Mouse (Mus musculus): ENCODE measurements around the gene Adad2. TPM values are rescaled to one million over a fixed set of nuclear protein-coding genes. Genes with fewer than 3 reads are reported as not detected.
A peak's percentile ranks its signal among the peaks of the same experiment; 100 is the strongest.

Gene Adad2
- polyA plus RNA-seq (2015; fragmentation: Nextera tagmentation; extraction: Ambion mirVana) = 0.14 and 0.24 TPM in 2 replicates

GRCm38 (mm10) chr8:119612471-119612870 lies at the start of gene Adad2:
Gene Adad2 (plus strand): TSS chr8:119612747.
- WGBS = 83% methylated on average over 26 of the region's 26 CpGs
- no peak within 1 kb of the TSS for H3K27ac ChIP-seq (replicated peaks)

GRCm38 (mm10) chr8:119563849-119564251 lies 48.7 kb upstream of the Adad2 start:
- H3K9me3 ChIP-seq (replicated peaks) = no peaks in the 10 kb centered on the region
- H3K4me2 ChIP-seq (replicated peaks) = no peak overlapping the region
- peaks cover 9% of the 10 kb centered on the region; the same call in 1 of the 2 replicates for H3K4me1 ChIP-seq
- H3K9ac ChIP-seq = no peak overlapping the region
- no peak overlapping the region for H3K4me3 ChIP-seq (replicated peaks)
- no peak overlapping the region for H3K27ac ChIP-seq (replicated peaks)
- 89% methylated on average over 14 of the region's 14 CpGs for WGBS
- ATAC-seq (ENCODE audit: insufficient number of reproducible peaks, low FRiP score, low TSS enrichment, low read depth) = no peak
- H3K27me3 ChIP-seq = no peaks in the 10 kb centered on the region
- H3K36me3 ChIP-seq = peaks cover 47% of the 10 kb centered on the region

More at GRCm38 (mm10) chr8:119612471-119612870, at the start of gene Adad2:
- Histone ChIP-seq H3K36me3 (no peaks in the 10 kb centered on the region), H3K27me3 (peaks cover 5% of the 10 kb centered on the region; the same call in 1 of the 2 replicates), H3K4me3 (replicated peaks) (no peak within 1 kb of the TSS), H3K9me3 (replicated peaks) (no peaks in the 10 kb centered on the region), H3K4me2 (replicated peaks) (no peak within 1 kb of the TSS), H3K9ac (no peak within 1 kb of the TSS), H3K4me1 (no peaks in the 10 kb centered on the region)
- ATAC-seq (ENCODE audit: insufficient number of reproducible peaks, low FRiP score, low TSS enrichment, low read depth) = no peak

- ATAC-seq (ENCODE audit: insufficient number of reproducible peaks, low FRiP score, low TSS enrichment, low read depth) = no peak
- WGBS = 57% methylated on average over 11 of the region's 11 CpGs
- peaks cover 47% of the 10 kb centered on the region for H3K36me3 ChIP-seq
- no peak overlapping the region for H3K9ac ChIP-seq
- no peak overlapping the region for H3K4me3 ChIP-seq (replicated peaks)
- H3K27ac ChIP-seq (replicated peaks) = no peak overlapping the region
- H3K4me1 ChIP-seq = 0 out of 2 replicates have a peak, but pooled peaks cover 5% of the 10 kb centered on the region
- no peaks in the 10 kb centered on the region for H3K9me3 ChIP-seq (replicated peaks)
- no peaks in the 10 kb centered on the region for H3K27me3 ChIP-seq
- H3K4me2 ChIP-seq (replicated peaks) = no peak overlapping the region
Observed at GRCm38 (mm10) chr8:119566367-119566766, 46.2 kb upstream of the Adad2 start.

GRCm38 (mm10) chr8:119568251-119568650 lies 44.3 kb upstream of the Adad2 start:
- no peak overlapping the region for H3K27ac ChIP-seq (replicated peaks)
- no peak overlapping the region for H3K4me3 ChIP-seq (replicated peaks)
- no peak overlapping the region for H3K9ac ChIP-seq
- no peaks in the 10 kb centered on the region for H3K27me3 ChIP-seq
- ATAC-seq (ENCODE audit: insufficient number of reproducible peaks, low FRiP score, low TSS enrichment, low read depth) = no peak
- WGBS = 88% methylated on average over 9 of the region's 9 CpGs
- H3K4me1 ChIP-seq = peaks cover 11% of the 10 kb centered on the region; the same call in 1 of the 2 replicates
- no peaks in the 10 kb centered on the region for H3K9me3 ChIP-seq (replicated peaks)
- peaks cover 33% of the 10 kb centered on the region for H3K36me3 ChIP-seq
- H3K4me2 ChIP-seq (replicated peaks) = no peak overlapping the region

- H3K27me3 ChIP-seq = no peaks in the 10 kb centered on the region
- ATAC-seq (ENCODE audit: insufficient number of reproducible peaks, low FRiP score, low TSS enrichment, low read depth) = no peak
- peaks cover 26% of the 10 kb centered on the region for H3K36me3 ChIP-seq
- H3K9me3 ChIP-seq (replicated peaks) = no peaks in the 10 kb centered on the region
- 59% methylated on average over 7 of the region's 7 CpGs for WGBS
- no peak overlapping the region for H3K4me3 ChIP-seq (replicated peaks)
- H3K27ac ChIP-seq (replicated peaks) = no peak overlapping the region
- peaks cover 16% of the 10 kb centered on the region for H3K4me1 ChIP-seq
- no peak overlapping the region for H3K4me2 ChIP-seq (replicated peaks)
- no peak overlapping the region for H3K9ac ChIP-seq
Observed at GRCm38 (mm10) chr8:119568951-119569350, 43.6 kb upstream of the Adad2 start.

GRCm38 (mm10) chr8:119569881-119570280 lies 42.7 kb upstream of the Adad2 start:
- 45% methylated on average over 4 of the region's 4 CpGs for WGBS
- no peak overlapping the region for H3K4me2 ChIP-seq (replicated peaks)
- no peaks in the 10 kb centered on the region for H3K9me3 ChIP-seq (replicated peaks)
- no peak for ATAC-seq (ENCODE audit: insufficient number of reproducible peaks, low FRiP score, low TSS enrichment, low read depth)
- H3K9ac ChIP-seq = no peak overlapping the region
- peaks cover 22% of the 10 kb centered on the region for H3K4me1 ChIP-seq
- no peaks in the 10 kb centered on the region for H3K27me3 ChIP-seq
- H3K4me3 ChIP-seq (replicated peaks) = no peak overlapping the region
- H3K27ac ChIP-seq (replicated peaks) = no peak overlapping the region
- peaks cover 18% of the 10 kb centered on the region for H3K36me3 ChIP-seq

- peaks cover 5% of the 10 kb centered on the region for H3K27me3 ChIP-seq
- H3K9ac ChIP-seq = no peak overlapping the region
- H3K4me3 ChIP-seq (replicated peaks) = no peak overlapping the region
- no peak overlapping the region for H3K27ac ChIP-seq (replicated peaks)
- no peaks in the 10 kb centered on the region for H3K9me3 ChIP-seq (replicated peaks)
- no peak overlapping the region for H3K4me2 ChIP-seq (replicated peaks)
- WGBS = 85% methylated on average over 6 of the region's 6 CpGs
- H3K36me3 ChIP-seq = peaks cover 5% of the 10 kb centered on the region
- ATAC-seq (ENCODE audit: insufficient number of reproducible peaks, low FRiP score, low TSS enrichment, low read depth) = no peak
- peaks cover 22% of the 10 kb centered on the region for H3K4me1 ChIP-seq
Observed at GRCm38 (mm10) chr8:119571135-119571534, 41.4 kb upstream of the Adad2 start.

- H3K4me2 ChIP-seq (replicated peaks) = no peak overlapping the region
- H3K9ac ChIP-seq = no peak overlapping the region
- H3K4me3 ChIP-seq (replicated peaks) = no peak overlapping the region
- H3K27me3 ChIP-seq = peaks cover 13% of the 10 kb centered on the region
- no peaks in the 10 kb centered on the region for H3K36me3 ChIP-seq
- ATAC-seq (ENCODE audit: insufficient number of reproducible peaks, low FRiP score, low TSS enrichment, low read depth) = no peak
- H3K4me1 ChIP-seq = peaks cover 17% of the 10 kb centered on the region
- no peak overlapping the region for H3K27ac ChIP-seq (replicated peaks)
- 82% methylated on average over 4 of the region's 4 CpGs for WGBS
- no peaks in the 10 kb centered on the region for H3K9me3 ChIP-seq (replicated peaks)
Observed at GRCm38 (mm10) chr8:119572411-119572810, 40.1 kb upstream of the Adad2 start.

GRCm38 (mm10) chr8:119574437-119575365 lies 37.8 kb upstream of the Adad2 start, which contains the start of the genes Hsdl1 and Dnaaf1:
Gene Hsdl1 (minus strand): TSS chr8:119575183.
Gene Dnaaf1 (plus strand): TSS chr8:119575235.
- no peaks in the 10 kb centered on the region for H3K9me3 ChIP-seq (replicated peaks)
- H3K4me3 ChIP-seq (replicated peaks) = peak within 1 kb of the TSS; percentile 69
- under 1% methylated on average over 97 of the region's 97 CpGs for WGBS
- peak; percentile 78 for ATAC-seq (ENCODE audit: insufficient number of reproducible peaks, low FRiP score, low TSS enrichment, low read depth)
- H3K27ac ChIP-seq (replicated peaks) = 0 out of 2 replicates have a peak within 1 kb of the TSS, but pooled peaks have one; percentile 24
- H3K4me2 ChIP-seq (replicated peaks) = peak within 1 kb of the TSS; percentile 91
- peaks cover 24% of the 10 kb centered on the region for H3K27me3 ChIP-seq
- peak within 1 kb of the TSS; percentile 35 for H3K9ac ChIP-seq
- H3K36me3 ChIP-seq = no peaks in the 10 kb centered on the region
- peaks cover 17% of the 10 kb centered on the region for H3K4me1 ChIP-seq

GRCm38 (mm10) chr8:119575366-119575726 lies 37.2 kb upstream of the Adad2 start:
- no peak for ATAC-seq (ENCODE audit: insufficient number of reproducible peaks, low FRiP score, low TSS enrichment, low read depth)
- H3K36me3 ChIP-seq = no peaks in the 10 kb centered on the region
- peaks cover 24% of the 10 kb centered on the region for H3K27me3 ChIP-seq
- H3K9ac ChIP-seq = peak overlapping the region; percentile 29; the same call in 1 of the 2 replicates
- no peak overlapping the region for H3K27ac ChIP-seq (replicated peaks)
- H3K9me3 ChIP-seq (replicated peaks) = no peaks in the 10 kb centered on the region
- H3K4me1 ChIP-seq = peaks cover 17% of the 10 kb centered on the region
- H3K4me3 ChIP-seq (replicated peaks) = peak overlapping the region; percentile 69
- WGBS = 2% methylated on average over 16 of the region's 16 CpGs
- peak overlapping the region; percentile 91 for H3K4me2 ChIP-seq (replicated peaks)

- no peaks in the 10 kb centered on the region for H3K36me3 ChIP-seq
- peaks cover 4% of the 10 kb centered on the region for H3K4me1 ChIP-seq
- whole genome bisulfite sequencing = 41% methylated on average over 13 of the region's 13 CpGs
- no peak overlapping the region for H3K9ac ChIP-seq
- no peak overlapping the region for H3K27ac ChIP-seq (replicated peaks)
- H3K9me3 ChIP-seq (replicated peaks) = no peaks in the 10 kb centered on the region
- no peak overlapping the region for H3K4me3 ChIP-seq (replicated peaks)
- H3K4me2 ChIP-seq (replicated peaks) = no peak overlapping the region
- no peak for ATAC-seq (ENCODE audit: insufficient number of reproducible peaks, low FRiP score, low TSS enrichment, low read depth)
- H3K27me3 ChIP-seq = peaks cover 24% of the 10 kb centered on the region
Observed at GRCm38 (mm10) chr8:119579096-119579495, 33.5 kb upstream of the Adad2 start.
